Mouse (Mus musculus) heart, adult 18-20 months (tissue): ENCODE data around the gene Hbs1l. TPM values are rescaled to one million over a fixed set of nuclear protein-coding genes. Genes with fewer than 3 reads are reported as not detected.

Experiments
- DNase-seq, 2 experiments: peaks; one replicate each; pipeline ENCODE4 v3.0.0; 2021 to 2022; ENCODE audit warnings: mixed read lengths in 1 of 2
- long read RNA-seq, 2 experiments: library from polyadenylated mRNA; stranded (forward); transcript quantifications; one replicate each; pipeline ENCODE4 v2.0.0; 2021
- total RNA-seq, 2 experiments: library from RNA; stranded (reverse); gene quantifications; 2 replicates each; pipeline ENCODE4 v1.2.3; 2021

Gene Hbs1l
- 10 to 100 TPM; 74.2 to 74.6 TPM for total RNA-seq
- long read RNA-seq, experiment 1, transcript Hbs1l-209 (18 exons, 2,733 nt): major isoform, 105 of 120 reads
- long read RNA-seq, experiment 1, partial matches to known transcripts: 1 of 120 reads
- long read RNA-seq, experiment 1, other reads (novel, unspliced or antisense): 8 of 120 reads
- long read RNA-seq, experiment 2, transcript Hbs1l-209 (18 exons, 2,733 nt): major isoform, 44 of 53 reads
- long read RNA-seq, experiment 2, partial matches to known transcripts: 1 of 53 reads
- long read RNA-seq, experiment 2, other reads (novel, unspliced or antisense): 7 of 53 reads

DNA sequence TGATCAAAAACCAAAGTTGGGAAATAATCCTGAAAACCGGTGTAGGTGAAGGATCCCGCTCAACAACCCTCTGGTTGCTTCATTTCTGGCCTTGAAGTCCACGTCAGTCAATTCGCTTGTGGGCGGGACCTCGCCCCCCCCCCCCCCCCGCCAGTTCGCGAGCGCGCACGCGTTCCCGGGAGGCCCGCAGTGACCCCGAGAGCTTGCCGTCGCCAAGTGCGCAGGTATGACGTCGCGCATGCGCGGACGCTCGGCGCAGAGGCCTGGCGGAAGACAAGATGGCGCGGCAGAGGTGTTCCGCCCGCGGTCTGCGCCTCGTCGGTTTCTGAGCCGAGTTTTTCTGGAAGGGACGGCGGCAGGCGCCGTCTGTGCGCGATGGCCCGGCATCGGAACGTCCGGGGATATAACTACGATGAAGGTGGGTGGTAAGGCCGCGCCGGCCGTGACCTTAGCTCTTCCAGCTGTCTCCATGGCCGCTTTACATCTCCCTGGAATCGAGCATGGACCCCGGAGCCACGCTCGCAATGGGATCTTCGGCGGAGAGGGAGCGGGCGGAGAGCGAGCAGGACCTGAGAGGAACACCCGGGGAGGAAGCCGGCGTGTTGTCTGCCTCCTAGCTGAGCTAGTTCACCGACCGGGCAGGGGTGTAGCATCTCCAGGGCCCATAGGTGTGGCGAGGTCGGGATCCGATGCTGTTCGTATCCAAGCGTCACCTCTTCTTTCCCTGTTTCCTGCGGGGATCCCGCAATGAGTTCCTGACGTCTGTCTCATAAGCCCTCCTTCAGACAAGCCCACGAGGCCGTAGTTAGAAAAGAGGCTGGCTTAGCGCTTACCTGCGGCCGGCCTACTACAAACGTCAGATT is at the start of gene Hbs1l:
Gene Hbs1l (plus strand): TSS at position 221 of the 863 bp plus-strand sequence.
- peak; percentile 93 to 95 for DNase-seq

- no peak for DNase-seq
Observed at GRCm38 (mm10) chr10:21248556-21248955, 47.2 kb upstream of the Hbs1l start.

DNA sequence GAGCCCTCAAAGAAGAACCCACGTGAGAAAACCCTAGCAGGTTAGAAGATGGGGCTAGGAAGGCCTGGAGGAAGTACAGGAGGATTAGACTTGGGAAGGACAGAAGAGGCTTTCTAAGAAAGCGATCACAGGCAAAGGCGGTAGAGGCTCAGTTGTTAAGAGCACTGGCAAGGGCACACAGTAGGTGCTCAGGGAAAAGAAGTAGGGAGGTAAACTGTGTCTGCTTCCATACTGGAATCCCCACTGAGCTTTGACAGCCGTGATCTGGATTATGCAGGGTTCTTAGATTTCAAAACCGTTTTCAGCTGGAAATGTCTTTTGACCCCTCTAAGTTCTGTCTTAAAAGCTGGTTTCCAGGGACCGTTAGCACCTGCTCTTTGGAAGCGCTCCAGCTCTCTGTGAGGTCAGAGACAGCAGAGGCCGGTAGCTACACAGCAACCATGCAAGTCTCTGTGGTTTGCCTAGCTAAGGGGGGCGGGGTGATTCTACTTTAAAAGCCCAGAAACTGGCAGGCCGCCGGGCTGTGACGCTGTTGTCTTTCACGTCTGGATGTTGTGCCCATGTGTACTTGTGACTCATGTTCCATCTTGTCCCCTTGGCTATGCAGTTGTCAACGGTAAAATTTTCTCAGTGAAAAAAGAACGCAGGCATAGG is 43.8 kb upstream of the Hbs1l start:
- peak in 1 of 2 experiments; percentile 2 for DNase-seq

DNA sequence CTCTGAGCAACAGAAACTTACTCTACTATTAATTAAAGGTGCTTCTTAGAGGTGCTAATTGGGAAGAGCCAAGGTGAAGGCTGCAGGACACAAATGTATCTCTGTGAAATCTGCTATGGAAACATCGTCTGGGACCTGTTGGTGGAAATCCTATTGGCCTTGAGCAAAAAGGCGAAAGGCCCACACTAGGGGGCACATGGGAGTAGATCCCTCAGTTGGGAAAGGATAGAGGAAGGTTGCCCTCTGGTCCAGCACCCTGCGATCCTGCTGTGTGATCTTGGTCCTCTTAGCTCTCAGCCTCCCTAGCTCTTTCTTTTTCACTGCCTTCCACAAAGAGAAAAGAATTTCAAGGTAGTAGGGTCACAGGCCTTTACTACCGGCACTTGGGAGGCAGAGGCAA is 43.0 kb upstream of the Hbs1l start:
- DNase-seq: no peak

DNA sequence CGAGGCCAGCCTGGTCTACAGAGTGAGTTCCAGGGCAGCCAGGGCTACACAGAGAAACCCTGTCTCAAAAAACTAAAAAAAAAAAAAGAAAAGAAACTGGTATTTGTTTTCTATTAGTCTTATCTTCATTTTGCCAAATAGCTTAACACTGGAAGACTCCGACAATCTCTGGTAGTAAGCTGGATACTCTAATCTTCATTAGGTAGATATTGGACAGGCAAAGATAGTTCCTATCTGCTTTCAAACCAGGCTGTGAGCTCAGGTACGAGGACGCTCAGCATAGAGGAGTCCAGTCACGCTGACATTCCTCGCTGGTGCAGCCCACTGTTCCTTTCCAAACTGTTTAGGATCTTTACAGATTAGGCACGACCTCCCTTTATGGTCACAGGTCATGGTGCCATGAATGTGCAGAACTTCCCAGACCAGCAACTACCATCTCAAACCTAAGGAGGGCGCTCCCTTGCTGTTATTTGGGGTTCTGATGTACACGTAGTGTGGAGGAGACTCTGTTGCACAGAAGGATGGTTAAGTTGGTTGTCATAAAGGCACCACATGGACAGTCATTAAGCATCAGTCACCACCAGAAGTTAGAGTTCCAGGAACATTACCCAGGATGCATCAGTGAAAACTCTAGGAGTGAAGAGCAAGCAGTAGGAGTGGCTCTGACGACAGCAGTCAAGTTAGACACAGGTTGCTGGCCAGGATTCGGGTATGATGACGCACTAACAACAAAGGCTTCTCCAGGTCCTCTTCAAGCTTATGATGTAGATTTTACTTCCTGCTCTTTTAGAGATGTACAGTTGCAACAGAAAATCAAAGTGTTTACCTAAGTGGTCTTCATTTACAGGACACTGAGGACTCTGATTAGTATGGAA is 41.3 kb upstream of the Hbs1l start:
- no peak for DNase-seq

DNA sequence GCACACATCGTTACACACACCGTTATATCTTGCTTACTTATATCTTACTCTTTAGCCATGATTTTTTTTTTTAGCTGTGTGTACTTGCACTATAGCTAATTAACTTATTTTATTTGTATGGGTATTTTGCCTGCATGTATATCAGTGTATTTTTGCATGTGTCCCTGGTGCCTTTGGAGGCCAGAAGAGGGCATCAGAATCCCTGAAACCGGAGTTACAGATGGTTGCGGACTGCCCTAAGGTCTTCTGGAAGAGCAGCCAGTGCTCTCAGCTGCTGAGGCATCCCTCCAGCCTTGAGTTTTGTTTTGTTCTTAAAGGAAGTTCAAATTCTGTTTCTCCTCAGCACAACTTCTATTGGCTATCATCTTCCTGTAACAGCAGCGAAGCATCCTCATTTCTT is 38.5 kb upstream of the Hbs1l start:
- no peak for DNase-seq

DNA sequence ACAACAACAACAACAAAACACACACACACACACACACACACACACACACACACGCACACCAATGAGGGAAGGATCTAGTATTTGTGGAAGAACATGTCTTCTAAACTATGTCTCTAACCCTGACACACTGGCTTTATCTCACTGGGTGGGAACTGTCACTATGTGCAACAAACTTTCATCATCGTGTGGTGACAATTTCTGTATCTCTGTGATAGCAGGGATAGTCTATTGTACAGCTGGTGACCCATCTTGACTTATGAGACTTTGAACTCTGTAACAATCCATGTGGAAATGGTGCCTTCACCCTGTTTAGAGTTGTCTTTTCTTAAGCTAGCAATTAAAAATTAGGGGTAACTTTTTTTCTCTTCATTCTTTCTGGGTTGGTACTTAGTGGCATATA is 36.1 kb upstream of the Hbs1l start:
- DNase-seq: no peak

GRCm38 (mm10) chr10:21265188-21265587 is 30.6 kb upstream of the Hbs1l start:
- DNase-seq: no peak

DNA sequence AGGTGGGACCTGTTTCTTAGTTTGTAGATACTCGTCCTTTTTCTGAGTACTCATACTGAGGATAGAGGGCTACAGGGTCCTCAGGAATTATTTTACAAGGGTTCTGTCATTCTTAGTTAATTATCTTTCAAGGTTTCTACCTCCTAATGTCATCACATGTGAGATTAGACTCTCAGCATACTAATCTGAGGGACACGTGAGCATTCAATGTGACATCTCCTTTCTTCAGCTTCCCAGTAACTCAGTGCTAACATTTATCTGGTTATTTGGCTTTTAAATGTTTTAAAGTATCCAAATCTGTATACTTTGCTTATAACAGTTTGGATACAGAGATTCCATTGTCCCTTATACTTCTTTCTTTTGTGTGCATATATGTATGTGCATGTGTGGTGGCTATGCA is 28.3 kb upstream of the Hbs1l start:
- DNase-seq: no peak

DNA sequence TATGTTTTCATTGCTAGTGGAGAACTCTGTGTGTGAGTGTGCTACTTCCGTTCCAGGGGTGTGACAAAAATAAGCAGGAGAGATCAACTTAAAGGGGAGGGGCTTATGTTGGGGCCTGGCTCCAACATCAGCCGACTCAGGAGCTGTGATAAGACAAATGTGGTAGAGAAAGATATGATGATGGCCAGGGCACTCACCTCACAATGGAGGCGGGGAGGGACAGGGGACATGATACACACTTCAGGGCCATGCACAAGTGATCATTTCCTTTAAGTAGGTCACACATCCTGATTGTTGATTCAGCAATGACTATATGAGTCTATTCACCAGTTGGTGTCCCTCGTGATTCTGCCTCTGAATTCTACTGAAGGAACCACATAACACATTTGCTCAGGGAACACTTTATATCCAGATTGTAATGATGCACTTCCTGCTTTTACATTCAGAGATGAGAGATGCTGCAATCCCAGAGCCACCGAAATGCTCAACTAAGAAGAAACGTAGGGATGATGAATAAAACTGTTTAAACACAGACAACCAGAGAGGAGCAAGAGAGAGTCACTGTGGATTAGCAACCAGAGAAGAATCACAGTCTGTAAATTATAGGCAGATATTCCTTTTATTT is 26.9 kb upstream of the Hbs1l start:
- DNase-seq: no peak

DNA sequence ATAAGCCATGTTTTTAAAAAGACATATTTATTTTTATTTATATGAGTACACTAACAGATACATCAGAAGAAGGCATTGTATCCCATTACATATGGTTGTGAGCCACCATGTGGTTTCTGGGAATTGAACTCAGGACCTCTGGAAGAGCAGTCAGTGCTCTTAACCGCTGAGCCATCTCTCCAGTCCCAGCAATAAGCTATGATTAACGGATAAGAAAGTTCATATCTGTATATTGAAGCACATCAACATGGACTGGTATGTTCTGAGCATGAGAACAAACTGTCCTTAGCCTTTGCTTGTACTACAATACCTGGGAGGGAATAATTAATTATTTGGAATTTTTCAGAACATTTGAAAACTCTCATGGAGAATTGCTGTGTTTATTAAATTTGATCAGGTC is 25.9 kb upstream of the Hbs1l start:
- no peak for DNase-seq

GRCm38 (mm10) chr10:21270905-21271304 is 24.9 kb upstream of the Hbs1l start:
- no peak for DNase-seq

GRCm38 (mm10) chr10:21271310-21271709 is 24.5 kb upstream of the Hbs1l start:
- DNase-seq: no peak

- DNase-seq: no peak
Observed at GRCm38 (mm10) chr10:21271785-21272184, 24.0 kb upstream of the Hbs1l start.

GRCm38 (mm10) chr10:21287243-21288127 is 8.3 kb upstream of the Hbs1l start:
- DNase-seq: no peak

GRCm38 (mm10) chr10:21291228-21291627 is 4.6 kb upstream of the Hbs1l start:
- DNase-seq: no peak

DNA sequence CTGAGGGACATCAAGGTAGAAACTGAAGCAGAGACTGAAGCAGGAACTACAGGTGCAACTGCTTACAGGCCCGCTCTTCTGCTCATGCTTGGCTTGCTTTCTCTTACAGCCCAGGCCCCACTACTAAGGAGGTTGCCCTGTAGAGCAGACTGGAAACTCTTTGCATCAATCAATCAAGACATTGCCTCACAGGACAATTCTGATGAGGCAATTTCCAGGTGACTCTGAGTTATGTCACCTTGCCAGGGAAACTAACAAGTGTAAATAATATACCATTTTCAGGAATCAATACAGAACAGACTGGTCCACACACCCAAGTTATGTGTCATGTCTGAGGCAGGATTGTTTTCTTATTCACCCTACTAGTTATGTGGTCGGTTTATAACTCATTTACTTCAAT is 1.6 kb upstream of the Hbs1l start:
- no peak for DNase-seq

GRCm38 (mm10) chr10:21295397-21295758 is 401 bp upstream of the Hbs1l start:
- DNase-seq: no peak

DNA sequence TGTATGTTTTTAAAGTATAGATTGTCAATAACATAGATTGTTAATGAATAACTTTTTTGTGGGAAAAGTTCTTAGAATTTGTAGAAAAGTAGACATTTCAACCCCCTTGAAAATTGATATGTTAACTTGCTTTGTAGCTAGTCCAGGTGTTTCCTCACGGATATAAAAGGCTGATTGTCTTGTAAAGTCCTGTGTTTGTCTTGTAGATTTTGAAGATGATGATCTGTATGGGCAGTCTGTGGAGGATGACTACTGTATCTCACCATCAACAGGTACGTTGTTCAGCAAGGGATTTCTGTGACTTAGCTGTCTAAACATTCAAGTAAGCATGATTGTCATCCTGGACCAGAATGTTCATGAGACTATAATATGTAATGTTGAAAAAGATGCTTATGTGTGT is 3.2 kb downstream of the Hbs1l start:
- DNase-seq: no peak

DNA sequence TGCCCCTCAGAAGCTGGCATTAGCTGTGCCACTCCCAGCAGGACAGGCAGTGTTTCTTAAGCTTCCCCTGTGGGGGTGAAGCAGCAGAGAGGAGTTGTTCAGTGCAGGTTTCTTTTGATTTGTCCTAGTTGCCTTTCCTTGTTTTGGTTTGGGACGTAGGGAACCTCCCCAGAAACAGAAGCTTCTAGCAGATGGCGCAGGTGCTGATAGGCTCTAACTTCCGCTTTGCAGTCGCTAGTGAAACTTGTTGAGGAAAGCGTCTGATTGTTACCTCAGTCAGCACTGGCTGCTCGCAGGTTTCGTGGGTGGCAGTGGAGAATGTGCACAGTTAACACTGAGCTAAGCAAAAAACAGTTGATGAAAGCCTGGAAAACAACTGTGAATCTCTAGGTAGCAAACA is 6.0 kb downstream of the Hbs1l start:
- DNase-seq: no peak
